Mouse (Mus musculus): ENCODE data around the gene Htr1f.

DNA sequence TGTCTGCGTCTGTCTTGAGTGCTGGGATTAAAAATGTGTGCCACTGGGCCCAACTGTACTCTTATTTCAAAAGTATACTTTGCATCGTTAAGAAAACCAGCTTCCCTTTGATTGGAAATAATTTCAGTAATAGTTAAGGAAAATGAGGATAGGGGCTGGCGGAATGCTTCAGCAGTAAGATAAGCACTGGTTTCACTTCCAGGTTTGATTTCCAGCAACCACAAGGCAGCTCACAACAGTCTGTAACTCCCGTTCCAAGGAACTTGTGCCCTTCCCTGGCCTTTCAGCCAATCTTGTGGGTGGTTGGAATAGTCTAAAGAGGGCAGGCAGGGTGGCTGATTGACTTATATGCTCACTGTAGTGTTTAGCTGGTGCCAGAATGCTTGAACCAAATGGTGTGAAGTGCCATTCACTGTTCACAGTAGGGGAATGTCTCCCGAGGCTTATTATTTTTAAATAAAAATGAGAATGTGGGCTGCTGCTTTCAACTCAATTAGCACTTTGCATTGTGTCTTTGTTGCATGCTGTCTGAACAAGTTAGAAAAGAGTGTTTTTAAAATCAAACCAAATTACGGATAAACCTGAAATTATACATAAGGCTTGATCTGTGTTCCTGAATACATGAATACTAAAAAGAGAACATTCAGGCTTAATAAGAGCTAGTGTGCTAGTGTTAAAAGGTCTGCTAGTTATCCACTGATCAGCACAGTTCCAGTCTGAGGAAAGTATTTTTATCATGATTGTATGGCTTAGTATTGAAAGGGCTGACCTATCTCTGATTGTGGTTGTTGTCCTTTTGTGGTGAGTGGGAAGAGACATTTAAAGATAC lies 103.4 kb downstream of the Htr1f start:
- TF ChIP-seq CTCF (IDR thresholded peaks at IDR 0.05; ENCODE audit: control insufficient read depth, insufficient read depth, insufficient replicate concordance, low read depth, low read length) = no peak
- TF ChIP-seq POLR2A (IDR thresholded peaks at IDR 0.05; ENCODE audit: control insufficient read depth, low read depth, low read length) = no peak
